Mouse (Mus musculus) layer of hippocampus, postnatal 25 days (tissue): Measurements from ENCODE around the gene Nubpl. TPM values are rescaled to one million over a fixed set of nuclear protein-coding genes. Genes with fewer than 3 reads are reported as not detected.
"Not testable (repeated sequence)": the region's sequence is repeated elsewhere in the genome, so short reads cannot be mapped to it uniquely, and the experiment has no call there.

Experiments
- DNase-seq, 2 experiments: peaks; one replicate each; pipeline ENCODE4 v3.0.0; 2022; ENCODE audit warnings: mixed read lengths in 2 of 2, low spot score in 1 of 2; ENCODE audit errors: extremely low spot score in 1 of 2
- total RNA-seq, 2 experiments: library from RNA; stranded (reverse); gene quantifications; 2 replicates each; pipeline ENCODE4 v1.2.3; 2021

Nubpl gene
- 1 to 10 TPM; 4.1 to 4.3 TPM for total RNA-seq

DNA sequence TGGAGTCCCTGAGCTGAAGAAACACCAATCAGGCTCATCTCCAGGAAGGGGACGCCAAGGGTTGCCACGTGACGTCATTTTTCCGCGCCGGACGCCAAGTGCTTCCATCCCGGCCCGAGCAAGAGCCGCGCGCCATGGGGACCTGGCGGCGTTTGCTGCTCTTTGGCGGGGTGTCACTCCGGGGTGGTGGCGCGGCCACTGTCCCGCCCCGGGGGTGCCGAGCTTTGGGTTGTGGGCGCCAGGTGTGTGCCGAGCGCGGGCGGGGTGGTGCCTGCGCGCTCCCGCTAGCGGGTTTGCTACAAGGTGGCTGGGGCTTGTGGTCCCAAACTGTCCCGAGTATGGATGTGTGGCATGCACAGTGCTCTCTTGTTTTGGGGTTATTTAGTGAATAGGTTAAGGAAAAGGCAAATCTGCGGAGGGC lies at the start of gene Nubpl:
Gene Nubpl, plus strand, starts transcription at position 88 of the 421 bp plus-strand sequence.
- DNase-seq = peak; percentile 98

DNA sequence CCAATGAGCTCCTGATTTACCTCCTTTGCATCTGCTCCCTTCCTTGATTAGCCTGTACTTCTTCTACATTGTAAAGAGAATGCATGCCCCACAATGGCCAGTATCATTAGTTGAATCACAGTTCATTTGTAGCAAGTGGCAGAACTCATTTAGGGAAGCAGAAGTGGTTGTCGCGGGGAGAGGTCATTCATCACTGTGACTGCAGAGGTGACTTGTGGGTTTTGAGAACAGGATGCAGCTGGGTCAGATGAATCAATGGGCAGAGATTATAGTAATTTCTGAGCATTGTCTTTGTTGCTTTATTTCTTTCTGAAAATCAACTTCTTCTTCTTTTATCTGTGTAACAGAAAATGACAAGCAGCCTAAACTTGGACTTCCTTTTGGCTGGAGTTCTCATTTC lies 48.2 kb upstream of the Nubpl start:
- DNase-seq = no peak

DNA sequence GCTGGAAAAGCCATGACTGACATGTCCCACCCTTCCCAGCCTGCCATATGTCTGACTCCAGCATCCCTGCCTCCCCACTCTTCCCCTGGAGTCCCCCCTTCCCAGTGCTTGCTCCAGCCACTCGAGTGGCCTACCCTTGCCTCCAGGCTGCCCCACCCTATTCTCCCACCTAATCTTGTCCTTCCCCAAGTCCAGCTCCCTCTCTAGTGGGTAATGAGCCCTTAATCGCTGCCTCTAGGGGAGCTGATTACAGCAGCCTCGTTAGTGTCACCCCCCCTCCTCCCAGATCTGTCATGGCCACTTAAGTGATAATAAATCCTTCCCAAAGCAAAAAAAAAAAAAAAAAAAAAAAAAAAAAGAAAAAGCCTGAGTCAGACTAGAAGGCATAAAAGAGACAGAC lies 18.2 kb upstream of the Nubpl start:
- not testable (repeated sequence) for DNase-seq

DNA sequence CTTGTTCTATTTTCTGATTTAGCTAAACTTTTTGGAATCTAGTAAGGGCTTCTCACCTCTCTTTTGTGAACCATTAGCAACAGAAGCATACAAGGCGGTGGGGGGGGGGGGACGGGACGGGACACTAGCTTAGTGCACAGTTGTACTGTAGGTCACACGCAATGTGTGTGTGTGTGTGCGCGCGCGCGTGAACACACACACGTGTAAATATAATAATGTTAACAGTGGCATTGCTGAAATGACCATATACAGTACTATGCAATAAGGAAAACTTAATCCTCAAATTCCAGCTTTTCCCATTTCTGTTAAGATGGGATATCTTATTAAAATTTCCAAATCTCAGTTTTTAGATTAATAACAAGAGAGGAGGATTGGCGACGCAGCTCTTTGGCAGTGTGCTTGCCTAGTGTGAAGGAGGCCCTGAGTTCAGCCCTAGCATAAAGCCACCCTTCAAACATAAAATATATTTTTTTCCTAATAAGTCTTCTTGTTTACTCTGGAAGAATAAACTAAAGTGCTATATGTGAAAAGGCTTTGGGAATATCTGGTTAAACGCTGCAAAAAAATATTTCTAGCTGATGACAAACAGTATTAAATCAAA lies 388 bp upstream of the Nubpl start:
- no peak for DNase-seq

DNA sequence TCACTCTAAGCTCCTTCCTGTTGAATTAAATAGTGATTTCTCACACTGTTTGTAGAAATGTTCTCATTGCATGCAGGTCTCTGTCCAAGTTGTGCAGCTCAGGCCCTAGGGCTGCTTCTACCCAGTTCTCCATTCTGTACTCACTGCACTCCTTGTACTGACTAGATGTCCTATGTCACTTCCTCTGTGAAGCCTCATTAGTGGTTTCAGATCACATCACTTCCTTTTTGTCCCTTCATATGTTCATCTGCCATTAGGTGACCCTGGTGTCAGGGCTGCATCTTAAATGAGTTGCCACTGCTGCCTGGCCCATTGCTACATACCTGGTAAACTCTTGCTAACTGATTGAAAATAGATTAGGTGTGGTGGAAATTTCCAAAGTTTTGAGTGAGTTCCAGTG lies 22.7 kb downstream of the Nubpl start:
- no peak for DNase-seq

DNA sequence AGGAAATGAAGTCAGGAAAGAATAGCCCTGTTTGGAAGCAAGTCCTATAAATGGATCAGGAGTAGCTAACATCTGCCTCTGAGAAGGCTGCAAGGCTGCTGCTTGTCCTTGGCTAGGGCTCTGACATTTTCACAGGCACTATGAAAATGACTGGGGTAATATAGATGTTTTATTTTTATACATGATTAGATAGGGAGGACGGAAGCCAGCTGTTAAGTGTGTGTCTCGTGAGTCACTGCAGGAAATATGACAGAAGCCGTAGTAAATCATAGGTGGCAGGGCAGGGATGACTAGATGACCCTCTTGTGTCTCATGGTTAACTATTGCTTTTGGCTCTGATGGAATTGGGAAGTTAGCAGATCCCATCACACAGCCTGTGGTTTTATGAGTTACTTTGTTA lies 28.9 kb downstream of the Nubpl start:
- no peak for DNase-seq

DNA sequence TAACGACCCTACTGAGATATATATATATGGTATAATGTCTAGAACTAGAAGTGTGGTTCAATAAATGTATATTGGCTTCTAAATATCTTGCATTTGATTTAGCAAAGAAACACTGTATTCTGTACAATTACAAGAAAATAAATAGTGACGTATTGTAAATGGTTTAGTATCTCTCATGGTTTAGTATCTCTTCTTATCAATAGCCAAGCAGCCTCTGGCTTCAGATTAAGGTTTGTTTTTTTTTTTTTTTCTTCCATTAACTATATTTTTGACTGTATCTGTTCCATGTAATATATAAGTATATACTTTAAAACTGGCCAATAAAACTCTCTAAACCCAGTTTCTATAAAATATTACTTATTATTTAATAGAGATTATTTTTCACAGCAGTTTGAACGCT lies 31.5 kb downstream of the Nubpl start:
- DNase-seq = no peak

DNA sequence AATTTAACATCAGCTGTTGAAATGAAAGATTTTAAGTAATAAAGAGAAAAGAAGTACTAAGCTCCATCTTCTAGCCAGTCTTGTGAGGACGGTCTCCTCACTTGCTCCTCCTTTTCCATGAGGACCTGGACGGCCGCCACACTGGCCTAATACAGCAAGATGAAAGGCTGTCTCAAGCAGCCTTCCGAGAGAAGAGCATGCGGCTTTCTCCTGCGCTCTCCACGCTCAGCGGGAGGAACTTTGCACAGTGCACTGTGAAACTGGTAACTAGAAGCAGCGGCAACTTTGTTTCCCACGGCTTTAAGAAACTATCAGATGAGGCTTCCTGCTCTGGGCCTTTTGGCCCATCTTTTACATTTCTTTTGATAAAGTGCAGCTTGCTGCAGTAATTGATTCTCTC lies 34.7 kb downstream of the Nubpl start:
- DNase-seq = peak in 1 of 2 experiments; percentile 6

DNA sequence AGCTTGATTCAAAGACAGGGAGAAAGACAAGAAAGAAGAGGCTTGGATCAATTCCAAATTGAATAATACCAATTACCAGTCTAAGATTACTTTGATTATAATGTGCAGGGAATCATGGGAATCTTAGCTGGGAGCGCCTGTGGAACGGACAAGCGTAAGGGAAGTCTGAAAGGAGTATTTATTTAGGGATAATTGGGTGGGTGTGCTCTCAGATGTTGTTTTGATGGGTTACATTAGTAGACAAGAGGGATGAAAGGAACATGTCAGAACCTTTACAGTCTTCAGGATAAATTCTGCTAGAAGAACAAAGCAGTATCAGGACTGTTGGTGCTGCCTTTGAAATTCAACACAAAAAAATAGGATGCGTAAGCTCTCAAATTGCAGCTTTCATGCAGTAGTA lies 40.8 kb downstream of the Nubpl start:
- no peak for DNase-seq

DNA sequence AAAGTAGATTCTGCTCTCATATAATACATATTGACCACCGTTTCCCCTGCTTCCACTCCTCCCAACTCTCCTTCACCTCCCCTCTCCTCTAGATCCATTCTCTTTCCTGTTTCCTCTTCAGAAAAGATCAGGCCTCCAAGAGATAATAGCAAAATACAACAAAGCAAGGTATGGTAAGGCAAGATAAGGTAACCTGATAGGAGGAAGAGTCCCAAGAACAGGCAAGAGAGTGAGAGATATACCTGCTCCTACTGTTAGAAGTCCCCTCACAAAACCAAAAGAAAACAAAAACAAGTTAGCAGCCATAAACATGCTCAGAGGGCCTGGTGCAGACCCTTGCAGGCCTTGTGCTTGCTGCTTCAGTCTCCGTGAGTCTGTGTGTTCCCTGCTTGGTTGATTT lies 49.1 kb downstream of the Nubpl start:
- DNase-seq = no peak

DNA sequence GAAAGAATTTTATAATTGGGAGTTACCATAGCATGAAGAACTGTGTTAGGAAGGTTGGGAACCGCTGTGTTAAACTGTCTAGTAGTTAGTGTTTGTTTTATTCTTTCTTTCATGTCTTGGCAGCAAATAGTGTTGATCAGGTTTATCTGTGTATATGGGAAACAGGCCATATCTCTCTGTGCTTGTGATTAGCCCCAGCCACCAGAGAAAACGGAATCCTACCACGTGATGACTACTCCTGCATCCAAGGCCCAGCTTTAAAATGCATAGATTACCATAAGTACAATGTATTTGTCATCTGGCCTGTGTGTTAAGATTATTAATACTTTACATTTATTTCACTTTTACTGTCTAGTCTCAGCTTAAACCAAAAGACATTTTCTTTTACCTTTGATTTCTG lies 51.9 kb downstream of the Nubpl start:
- no peak for DNase-seq

DNA sequence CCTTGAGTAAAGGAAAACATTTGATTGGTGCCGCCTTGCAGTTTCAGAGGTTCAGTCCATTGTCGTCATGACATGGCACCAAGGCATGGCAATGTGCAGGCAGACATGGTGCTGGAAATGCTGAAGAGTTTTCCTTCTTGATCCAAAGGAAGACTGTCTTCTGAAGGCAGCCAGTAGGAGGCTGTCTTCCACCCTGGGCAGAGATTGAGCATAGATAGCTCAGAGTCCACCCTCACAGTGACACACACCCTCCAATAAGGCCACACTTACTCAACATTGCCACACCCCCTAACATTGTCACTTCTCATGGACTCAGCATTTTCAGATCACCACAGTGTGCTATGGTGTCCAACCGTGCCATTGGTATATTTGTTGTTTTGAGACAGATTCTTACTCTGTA lies 54.5 kb downstream of the Nubpl start:
- no peak for DNase-seq

DNA sequence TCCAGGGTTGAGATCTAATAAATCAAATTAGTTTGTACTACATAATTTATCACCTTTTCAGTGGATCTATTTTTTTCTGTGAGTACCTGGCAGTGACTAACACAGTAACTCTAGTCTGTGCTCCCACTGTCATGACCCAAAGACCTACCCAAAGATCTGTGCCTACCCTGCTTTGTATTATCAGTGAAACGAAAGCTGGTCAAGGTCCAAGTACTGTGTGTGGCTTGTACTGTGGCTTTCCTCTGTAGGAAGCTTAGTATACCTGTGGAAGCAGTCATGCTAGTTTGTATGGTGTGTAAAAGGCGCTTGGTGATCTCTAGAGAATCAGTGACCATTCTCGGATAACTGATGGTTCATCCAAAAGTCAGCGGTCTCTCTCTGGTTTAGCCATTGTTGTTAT lies 57.4 kb downstream of the Nubpl start:
- no peak for DNase-seq

DNA sequence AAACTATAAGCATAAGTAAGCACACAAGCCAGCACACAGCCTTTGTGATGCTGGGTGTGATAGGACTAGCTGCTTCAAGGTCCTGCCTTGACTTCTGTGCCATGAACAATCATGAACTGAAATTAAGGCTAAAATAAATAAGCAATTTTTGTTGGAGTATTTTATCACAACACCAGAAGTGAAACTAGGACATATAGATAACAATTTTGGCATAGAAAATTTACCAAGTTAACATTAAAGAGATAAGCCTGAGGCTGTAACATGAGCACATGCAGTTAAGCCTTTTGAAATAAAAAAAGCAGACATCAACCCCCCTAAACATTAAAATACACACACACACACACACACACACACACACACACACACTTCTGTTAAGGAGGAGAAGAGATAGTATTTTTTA lies 66.9 kb downstream of the Nubpl start:
- DNase-seq = no peak

DNA sequence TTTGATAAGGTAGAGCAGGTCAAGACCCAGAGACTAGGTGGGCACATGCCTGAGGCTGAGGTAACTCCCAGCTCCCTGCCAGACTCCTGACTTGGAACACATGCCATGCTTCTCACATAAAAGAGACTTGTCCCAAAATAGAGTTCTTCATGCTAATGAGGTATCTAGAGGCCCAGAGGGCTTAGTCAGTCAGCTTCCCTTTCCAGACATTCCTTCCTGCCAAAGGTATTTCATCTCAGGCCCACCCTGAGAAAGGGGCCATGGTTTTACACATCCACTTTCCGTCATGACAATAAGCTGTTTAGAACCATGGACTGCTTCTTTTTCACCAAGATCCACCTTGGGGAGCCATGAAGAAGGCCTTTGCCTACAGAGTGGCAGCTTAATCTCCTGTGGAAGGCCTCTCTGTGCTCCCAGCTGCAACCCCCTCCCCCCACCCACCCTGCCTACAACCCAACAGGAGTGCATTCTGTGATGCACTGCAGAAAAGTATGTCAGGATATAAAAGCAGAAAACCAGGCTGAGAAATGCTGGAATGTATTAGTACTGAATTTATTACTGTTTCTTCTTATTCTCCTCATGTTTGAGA lies 88.8 kb downstream of the Nubpl start:
- DNase-seq = no peak

DNA sequence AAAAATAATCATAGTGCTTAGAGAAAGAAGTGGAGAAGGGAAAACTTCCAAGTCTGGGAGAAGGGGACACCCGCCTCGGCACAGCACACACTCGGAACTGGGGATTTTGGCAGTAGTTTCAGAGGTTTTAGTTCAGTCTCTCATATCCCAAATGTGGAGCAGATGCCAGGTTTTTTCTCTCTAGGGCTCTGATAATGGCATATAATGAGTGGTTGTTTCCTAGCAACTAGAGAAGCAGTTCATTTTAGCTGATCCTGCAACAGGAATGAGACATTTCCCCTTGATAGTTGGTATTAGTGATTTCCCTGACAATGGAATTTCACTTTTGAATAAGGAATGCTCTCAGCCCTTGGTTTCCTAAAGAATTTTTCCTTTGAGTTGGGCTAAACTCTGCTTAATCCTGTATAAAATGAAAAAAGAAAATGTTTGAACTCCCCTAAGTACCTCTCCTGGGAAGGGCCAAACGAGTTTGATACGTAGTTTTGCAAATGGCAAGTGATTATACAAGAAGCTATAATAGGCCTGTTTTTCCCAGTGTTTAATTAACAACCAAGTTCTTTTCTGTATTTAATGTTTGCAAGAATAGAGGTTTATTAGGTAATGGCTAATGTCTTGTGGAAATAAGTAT lies 89.5 kb downstream of the Nubpl start:
- DNase-seq = no peak

DNA sequence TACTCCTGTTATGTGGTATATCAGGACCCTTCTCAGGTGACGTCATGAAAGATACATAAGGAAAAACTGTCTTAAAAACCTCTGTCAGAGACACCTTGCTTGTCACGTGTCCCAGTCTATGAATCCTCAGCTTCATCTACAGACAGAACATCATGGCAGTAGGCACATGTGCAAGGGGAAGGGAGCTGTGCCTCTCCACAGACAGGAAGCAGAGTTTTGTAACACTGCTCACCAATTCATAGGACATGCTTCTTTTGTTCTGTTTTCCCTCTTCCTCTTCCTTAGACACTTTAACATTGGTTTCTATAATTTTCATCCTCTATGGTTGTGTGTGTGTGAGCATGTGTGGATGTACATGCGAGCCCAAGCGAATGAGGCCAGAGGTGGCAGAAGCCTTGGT lies 100.9 kb downstream of the Nubpl start:
- DNase-seq = no peak

DNA sequence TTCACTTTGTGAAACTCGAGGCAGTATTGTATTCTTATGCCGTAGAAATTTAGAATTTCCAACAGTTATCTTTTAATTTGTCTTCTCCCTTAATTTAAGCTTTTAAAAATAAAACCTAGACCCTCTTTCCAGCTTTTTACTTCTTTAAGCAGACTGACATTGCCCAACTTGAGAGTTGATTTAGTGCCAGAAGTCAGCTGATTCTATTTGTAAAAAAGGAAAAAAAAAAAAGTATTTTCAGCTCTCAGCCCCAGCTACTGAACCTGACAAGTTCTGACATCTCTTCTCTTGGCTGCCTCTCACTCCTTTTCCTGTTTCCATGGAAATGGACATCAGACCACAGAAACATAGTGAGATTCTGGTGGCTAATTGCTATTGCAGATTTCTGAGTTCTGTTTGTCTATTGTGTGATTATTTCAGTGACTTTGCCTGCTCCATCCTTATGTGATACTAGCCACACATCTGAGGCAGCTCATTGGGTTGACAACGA lies 111.6 kb downstream of the Nubpl start:
- no peak for DNase-seq

DNA sequence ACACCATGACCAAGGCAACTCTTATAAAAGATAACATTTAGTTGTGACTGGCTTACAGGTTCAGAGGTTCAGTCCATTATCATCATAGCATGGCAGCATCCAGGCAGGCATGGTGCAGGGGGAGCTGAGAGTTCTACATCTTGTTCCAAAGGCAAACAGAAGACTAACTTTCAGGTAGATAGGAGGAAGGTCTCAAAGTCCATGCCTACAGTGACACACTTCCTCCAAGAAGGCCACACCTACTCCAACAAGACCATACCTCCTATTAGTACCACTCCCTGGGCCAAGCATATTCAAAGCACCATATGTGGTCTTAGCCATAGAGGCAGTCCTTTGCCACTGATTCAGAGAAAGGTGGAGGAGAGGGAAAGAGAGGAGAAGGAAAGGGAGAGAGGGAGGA lies 113.6 kb downstream of the Nubpl start:
- no peak for DNase-seq

DNA sequence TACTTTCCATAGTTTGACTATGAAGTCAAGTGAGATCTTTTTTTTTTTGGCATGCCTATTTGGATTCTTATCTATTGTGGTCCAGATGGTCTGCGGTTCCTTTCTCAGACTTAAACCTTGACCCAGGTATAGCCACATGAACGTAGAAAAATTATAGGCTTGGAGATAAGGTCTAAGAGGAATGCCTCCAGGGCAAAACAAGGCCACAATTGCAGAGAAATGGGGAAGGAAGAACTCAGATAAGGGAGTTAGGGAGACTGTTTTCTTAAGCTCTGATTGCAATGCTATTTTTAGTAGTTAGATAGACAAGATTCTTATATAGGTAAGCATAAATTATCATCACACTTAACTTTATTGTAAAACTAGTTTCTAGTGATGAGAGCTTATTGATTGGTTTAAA lies 117.3 kb downstream of the Nubpl start:
- DNase-seq = no peak

DNA sequence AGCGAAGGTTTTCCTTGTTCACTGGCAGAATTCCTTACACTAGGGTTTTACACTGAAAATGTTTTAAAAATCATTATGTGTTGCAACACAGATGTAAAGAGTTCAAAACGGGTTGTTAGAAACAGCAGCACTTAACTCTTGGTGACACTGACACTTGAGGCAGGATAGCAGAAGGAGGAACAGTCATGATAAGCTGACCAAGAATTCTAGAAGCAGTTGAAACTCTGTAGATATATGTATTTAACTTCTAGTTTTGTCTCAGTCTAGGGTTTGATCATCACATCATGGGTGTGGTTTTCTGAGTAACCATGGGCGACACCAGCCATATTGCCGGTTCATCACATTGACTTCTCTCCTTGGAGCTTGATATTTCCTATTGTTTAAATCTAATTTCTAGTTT lies 127.4 kb downstream of the Nubpl start:
- DNase-seq = no peak

DNA sequence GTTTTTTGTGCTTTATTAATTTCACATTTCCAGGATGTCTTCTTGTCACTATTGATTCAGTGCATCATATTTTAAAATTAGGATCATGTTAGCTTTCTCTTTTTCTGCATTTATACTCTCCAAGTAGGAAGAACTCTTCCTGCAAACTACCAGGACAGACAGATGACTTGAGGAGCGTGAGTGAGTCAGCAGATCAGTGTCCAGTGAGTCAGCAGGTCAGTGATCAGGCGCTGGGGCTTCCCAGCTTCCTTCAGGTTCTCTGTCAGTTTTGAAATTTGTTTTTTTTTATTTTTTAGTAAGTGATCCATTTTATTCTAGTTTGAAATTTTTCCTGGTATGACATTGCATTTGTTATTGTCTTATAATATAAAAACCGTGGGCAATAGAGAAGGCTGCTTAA lies 131.2 kb downstream of the Nubpl start:
- no peak for DNase-seq
